Comparison of ENCODE assay signal across 27 mouse cellular contexts in the genomic region with DNA sequence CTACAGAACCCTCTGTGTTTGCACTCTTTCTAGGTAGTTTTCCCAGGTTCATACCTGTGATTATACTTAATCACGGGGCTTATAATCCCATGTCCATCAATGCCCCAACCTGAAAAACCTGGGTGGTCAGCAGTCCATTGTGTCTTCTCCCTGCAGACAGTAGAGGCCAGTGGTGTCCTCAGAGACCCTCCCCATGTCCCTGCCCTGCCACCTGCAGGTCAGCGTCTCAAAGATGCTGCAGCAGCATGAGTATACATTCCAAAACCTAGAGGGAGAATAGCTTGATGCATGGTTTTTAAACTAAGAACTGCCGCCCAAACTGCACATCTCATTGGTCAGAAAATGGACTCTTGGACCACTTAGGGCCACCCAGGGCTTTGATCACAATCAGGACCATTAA.
DNase-seq lines count a peak whose midpoint lies in the region; ATAC-seq and TF ChIP-seq lines count a peak whose summit lies in the region.
"Had no signal": no experiment of that assay in that cellular context is flagged by ENCODE, and none has a peak within 500 bp of the region (broad histone marks: within the 10 kb centered on the region; RNA-seq: fewer than 3 reads in every experiment).

No protein-coding gene starts in this region.

- H3K27me3 ChIP-seq in heart, postnatal 0 days (ENCODE audit: control insufficient read depth, insufficient read depth, low read length), result no peaks in the 10 kb centered on the region
- no peaks in the 10 kb centered on the region for H3K27me3 ChIP-seq in CH12.LX (replicated peaks)
- H3K27me3 ChIP-seq: embryonic facial prominence, embryonic 15.5 days; heart, embryonic 13.5 days; limb, embryonic 12.5 days; liver, embryonic 12.5 days; lung, embryonic 15.5 days; neural tube, embryonic 12.5 days had no signal

- H3K9ac ChIP-seq in heart, postnatal 0 days (replicated peaks; ENCODE audit: low read depth, low read length), result no peak overlapping the region
- no peak overlapping the region for H3K9ac ChIP-seq in CH12.LX (ENCODE audit: insufficient read depth, low read depth)
- H3K9ac ChIP-seq: embryonic facial prominence, embryonic 15.5 days; heart, embryonic 13.5 days; limb, embryonic 12.5 days; liver, embryonic 12.5 days; lung, embryonic 15.5 days; neural tube, embryonic 12.5 days had no signal

- TF ChIP-seq CTCF in heart, postnatal 0 days (IDR thresholded peaks at IDR 0.05; ENCODE audit: low read depth), result peak; percentile 10; the same call in 1 of the 2 replicates
- 0 out of 2 replicates have a peak, but pooled peaks have one; percentile 13 for TF ChIP-seq CTCF in layer of hippocampus, adult 2 months (conservative IDR thresholded peaks at IDR 0.05)
- TF ChIP-seq CTCF in CH12.LX (conservative IDR thresholded peaks at IDR 0.05 in 1 of 2, IDR thresholded peaks at IDR 0.05 in 1 of 2; ENCODE audit: low read depth in 2 of 2, low read length in 2 of 2), result peak in 1 of 2 experiments; percentile 50; a peak in 2 of 4 replicates
- TF ChIP-seq CTCF in bone marrow, adult 2 months (IDR thresholded peaks at IDR 0.05; ENCODE audit: control insufficient read depth, insufficient read depth, low read length), result 0 out of 2 replicates have a peak, but pooled peaks have one; percentile 4

- no peak for TF ChIP-seq POLR2A in CH12.LX (IDR thresholded peaks at IDR 0.05; ENCODE audit: low read depth, low read length)
- TF ChIP-seq POLR2A in bone marrow, adult 2 months (IDR thresholded peaks at IDR 0.05; ENCODE audit: borderline replicate concordance, control insufficient read depth, low read depth, low read length), result no peak

- peaks cover 12% of the 10 kb centered on the region for H3K36me3 ChIP-seq in heart, postnatal 0 days (replicated peaks; ENCODE audit: control insufficient read depth, insufficient read depth, low read length)
- peaks cover 9 to 31% of the 10 kb centered on the region in 2 experiments for H3K36me3 ChIP-seq in CH12.LX (replicated peaks in 1 of 2; ENCODE audit: control insufficient read depth in 1 of 2, insufficient read depth in 1 of 2, low read length in 1 of 2)
- H3K36me3 ChIP-seq: lung, embryonic 15.5 days had no signal

- 68% methylated on average over 3 of the region's 3 CpGs for WGBS in heart, postnatal 0 days
- 79% methylated on average over 3 of the region's 3 CpGs for WGBS in bone marrow, adult 2 months

- H3K27ac ChIP-seq in heart, postnatal 0 days (ENCODE audit: low read depth), result no peak overlapping the region
- H3K27ac ChIP-seq in layer of hippocampus, adult 2 months, result no peak overlapping the region
- no peak overlapping the region for H3K27ac ChIP-seq in CH12.LX (ENCODE audit: insufficient read depth, low read depth)
- H3K27ac ChIP-seq in bone marrow, adult 2 months (ENCODE audit: control insufficient read depth, insufficient read depth, low read depth, low read length, poor library complexity), result no peak overlapping the region
- H3K27ac ChIP-seq: embryonic facial prominence, embryonic 10.5 days; embryonic facial prominence, embryonic 15.5 days; heart, embryonic 13.5 days; left cerebral cortex, adult 2 months; limb, embryonic 12.5 days; liver, embryonic 12.5 days; lung, embryonic 15.5 days; midbrain, embryonic 10.5 days; neural tube, embryonic 12.5 days had no signal

- dilution Hi-C loops in CH12.LX (cut with MboI; ENCODE audit: extremely low pct_ligation_motif_present, extremely low pct_unique_long_range_greater_than_20kb, low sequenced_read_pairs), result no loop called here

- no peak for DNase-seq in heart, postnatal 0 days (ENCODE audit: low spot score)
- DNase-seq in heart, postnatal 10 days, result no peak
- no peak for DNase-seq in layer of hippocampus, adult 2 months (ENCODE audit: low spot score in 2 of 2)
- DNase-seq in layer of hippocampus, postnatal 25 days (ENCODE audit: extremely low spot score in 1 of 2, low spot score in 1 of 2), result no peak
- DNase-seq in CH12.LX (ENCODE audit: extremely low read depth), result no peak
- no peak for DNase-seq in cerebellum, adult 8-10 months
- DNase-seq: adrenal gland, adult 2 months; adrenal gland, postnatal 36 days; cerebellum, adult 2 months; cerebellum, postnatal 25 days; kidney, adult 18-20 months; kidney, postnatal 10 days; thymus, postnatal 4 days had no signal

- no peaks in the 10 kb centered on the region for H3K9me3 ChIP-seq in heart, postnatal 0 days (replicated peaks; ENCODE audit: control insufficient read depth, low read length)
- H3K9me3 ChIP-seq in CH12.LX (replicated peaks; ENCODE audit: low read length), result no peaks in the 10 kb centered on the region
- H3K9me3 ChIP-seq: embryonic facial prominence, embryonic 10.5 days; embryonic facial prominence, embryonic 15.5 days; heart, embryonic 13.5 days; limb, embryonic 12.5 days; liver, embryonic 12.5 days; lung, embryonic 15.5 days; midbrain, embryonic 10.5 days; neural tube, embryonic 12.5 days had no signal

- H3K4me3 ChIP-seq in heart, postnatal 0 days (ENCODE audit: low read depth, low read length), result no peak overlapping the region
- no peak overlapping the region for H3K4me3 ChIP-seq in layer of hippocampus, adult 2 months
- no peak overlapping the region for H3K4me3 ChIP-seq in CH12.LX (replicated peaks in 1 of 3; ENCODE audit: low read depth in 2 of 3, low read length in 2 of 3, poor library complexity in 1 of 3)
- H3K4me3 ChIP-seq in bone marrow, adult 2 months (replicated peaks; ENCODE audit: control insufficient read depth, low read depth, low read length), result no peak overlapping the region
- H3K4me3 ChIP-seq: embryonic facial prominence, embryonic 10.5 days; embryonic facial prominence, embryonic 15.5 days; heart, embryonic 13.5 days; left cerebral cortex, adult 2 months; limb, embryonic 12.5 days; liver, embryonic 12.5 days; lung, embryonic 15.5 days; midbrain, embryonic 10.5 days; myocyte; neural tube, embryonic 12.5 days had no signal

- peak; percentile 6 for TF ChIP-seq RAD21 in CH12.LX (IDR thresholded peaks at IDR 0.05; ENCODE audit: low read depth, low read length)

- no peaks in the 10 kb centered on the region for H3K4me1 ChIP-seq in heart, postnatal 0 days (ENCODE audit: control insufficient read depth, insufficient read depth)
- H3K4me1 ChIP-seq in CH12.LX (ENCODE audit: control insufficient read depth in 1 of 2, insufficient read depth in 2 of 2), result peaks cover 13 to 39% of the 10 kb centered on the region in 2 experiments
- H3K4me1 ChIP-seq in bone marrow, adult 2 months (ENCODE audit: control insufficient read depth, insufficient read depth, low read length), result peaks cover 11% of the 10 kb centered on the region
- H3K4me1 ChIP-seq: heart, embryonic 13.5 days; lung, embryonic 15.5 days; midbrain, embryonic 10.5 days; neural tube, embryonic 12.5 days had no signal

- H3K4me2 ChIP-seq in heart, postnatal 0 days (ENCODE audit: low read depth, low read length), result no peak overlapping the region
- no peak overlapping the region for H3K4me2 ChIP-seq in CH12.LX (ENCODE audit: insufficient read depth, low read depth, poor library complexity, severe bottlenecking)
- H3K4me2 ChIP-seq: embryonic facial prominence, embryonic 15.5 days; heart, embryonic 13.5 days; liver, embryonic 12.5 days; lung, embryonic 15.5 days; neural tube, embryonic 12.5 days had no signal

- in situ Hi-C loops in CH12.LX (cut with MboI; ENCODE audit: low pct_ligation_motif_present, low pct_unique_long_range_greater_than_20kb, low sequenced_read_pairs), result no loop called here

- no peak for ATAC-seq in heart, postnatal 0 days (ENCODE audit: insufficient read depth, low read depth)
- ATAC-seq: activated CD4-positive, CD25-positive, alpha-beta regulatory T cell, adult 4 months; forebrain, embryonic 14.5 days; liver, embryonic 12.5 days; midbrain, embryonic 16.5 days had no signal

- TF ChIP-seq EP300 in heart, postnatal 0 days (IDR thresholded peaks at IDR 0.05; ENCODE audit: low read depth), result no peak
- TF ChIP-seq EP300 in CH12.LX (IDR thresholded peaks at IDR 0.05; ENCODE audit: low read length), result no peak

- intact Hi-C loops in heart, postnatal 10 days (cut with DNase I), result no loop called here

- H3K79me2 ChIP-seq in CH12.LX (replicated peaks; ENCODE audit: control insufficient read depth, extremely low read depth, insufficient read depth, poor library complexity, severe bottlenecking), result no peaks in the 10 kb centered on the region

TF ChIP-seq in CH12.LX, 34 proteins besides CTCF, POLR2A, EP300 and RAD21:
- TF ChIP-seq ZMIZ1 (IDR thresholded peaks at IDR 0.05; ENCODE audit: low read depth, low read length), result no peak
- no peak for TF ChIP-seq ZNF384 (IDR thresholded peaks at IDR 0.05; ENCODE audit: low read depth, low read length)
- no peak for TF ChIP-seq USF1 (IDR thresholded peaks at IDR 0.05; ENCODE audit: low read depth, low read length)
- no peak for TF ChIP-seq NELFE (IDR thresholded peaks at IDR 0.05; ENCODE audit: low read depth, low read length)
- TF ChIP-seq POLR2AphosphoS2 (IDR thresholded peaks at IDR 0.05; ENCODE audit: low read depth, low read length), result no peak
- TF ChIP-seq GABPA (IDR thresholded peaks at IDR 0.05; ENCODE audit: insufficient replicate concordance, low read depth, low read length), result no peak
- no peak for TF ChIP-seq ZC3H11A (IDR thresholded peaks at IDR 0.05; ENCODE audit: low read depth, low read length)
- no peak for TF ChIP-seq IRF4 (IDR thresholded peaks at IDR 0.05; ENCODE audit: low read depth, low read length)
- TF ChIP-seq MXI1 (IDR thresholded peaks at IDR 0.05; ENCODE audit: low read depth, low read length), result no peak
- no peak for TF ChIP-seq JUN (IDR thresholded peaks at IDR 0.05; ENCODE audit: insufficient read depth, low read depth, low read length)
- TF ChIP-seq RCOR1 (conservative IDR thresholded peaks at IDR 0.05; ENCODE audit: low read depth, low read length), result no peak
